Mouse (Mus musculus) ES-E14 (cell line): ENCODE data around the gene Sesn1.

Experiments used
- CHD2 ChIP-seq: IDR thresholded peaks from 2 replicates; pipeline ENCODE4 v1.6.1; 2014; ENCODE audit warnings: mild to moderate bottlenecking, low read depth, low read length, inconsistent platforms
- HCFC1 ChIP-seq: IDR thresholded peaks from 2 replicates; pipeline ENCODE4 v1.6.1; 2012; ENCODE audit warnings: low read length, inconsistent platforms, borderline replicate concordance; ENCODE audit not compliant: insufficient read depth
- MAFK ChIP-seq: IDR thresholded peaks from 2 replicates; pipeline ENCODE4 v1.6.1; 2014; ENCODE audit warnings: mild to moderate bottlenecking, low read depth, low read length, inconsistent platforms; ENCODE audit not compliant: insufficient read depth
- ZC3H11A ChIP-seq: IDR thresholded peaks from 2 replicates; pipeline ENCODE4 v1.6.1; 2012; ENCODE audit warnings: low read depth, mild to moderate bottlenecking, inconsistent platforms, low read length, borderline replicate concordance
- ZNF384 ChIP-seq: IDR thresholded peaks from 2 replicates; pipeline ENCODE4 v1.6.1; 2012; ENCODE audit warnings: low read depth, low read length, inconsistent platforms

- TF ChIP-seq ZC3H11A (no peak), ZNF384 (no peak), CHD2 (no peak), HCFC1 (no peak), MAFK (no peak)
Observed at GRCm38 (mm10) chr10:41838911-41839310, 29.2 kb downstream of the Sesn1 start.
